Mouse (Mus musculus): ENCODE measurements around the gene Vps16.

DNA sequence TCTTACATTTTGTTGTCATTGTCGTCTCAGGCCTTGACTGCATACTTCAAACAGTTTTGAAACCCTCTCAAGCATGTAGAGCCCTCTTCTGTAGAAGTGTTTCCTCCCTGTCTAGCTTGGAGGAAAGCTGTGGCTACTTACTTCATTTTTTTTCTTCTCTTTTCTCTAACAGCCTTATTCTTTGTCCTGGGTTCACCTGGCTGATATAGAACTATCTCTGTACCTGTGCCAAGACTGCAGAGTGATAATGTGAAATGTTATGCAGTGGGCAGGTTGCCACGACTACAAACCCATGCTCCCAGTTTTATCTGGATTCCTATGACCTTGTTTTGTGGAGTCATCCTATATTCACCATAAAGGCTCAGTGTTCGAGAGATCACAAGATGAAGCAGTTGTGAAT is 6.3 kb downstream of the Vps16 start:
- TF ChIP-seq CTCF (IDR thresholded peaks at IDR 0.05; ENCODE audit: control insufficient read depth, insufficient read depth, insufficient replicate concordance, low read depth, low read length) = no peak
- TF ChIP-seq POLR2A (IDR thresholded peaks at IDR 0.05; ENCODE audit: control insufficient read depth, low read depth, low read length) = no peak

All from testis, adult 2 months (tissue).